Mouse (Mus musculus) splenic B cell, adult 2 months (primary cell): ENCODE results near the gene Fam19a3.
A peak's percentile ranks its signal among the peaks of the same experiment; 100 is the strongest.

Experiments used
- DNase-seq: peaks from one replicate; pipeline ENCODE4 v3.0.0-alpha.2; 2011; ENCODE audit warnings: low read depth, low spot score
- H3K27me3 ChIP-seq: 2 replicates; pipeline ENCODE4 v1.6.1; 2012; ENCODE audit warnings: mild to moderate bottlenecking, low read length, moderate library complexity, mixed read lengths; ENCODE audit not compliant: control insufficient read depth, poor library complexity, insufficient read depth, severe bottlenecking
- H3K36me3 ChIP-seq: 2 replicates; pipeline ENCODE4 v1.6.1; 2012; ENCODE audit warnings: mild to moderate bottlenecking, low read length, moderate library complexity, mixed read lengths; ENCODE audit not compliant: control insufficient read depth, poor library complexity, insufficient read depth, severe bottlenecking

Fam19a3 gene

GRCm38 (mm10) chr3:104785284-104785683 lies 3.6 kb upstream of the Fam19a3 start:
- no peaks in the 10 kb centered on the region for H3K36me3 ChIP-seq
- DNase-seq: no peak
- no peaks in the 10 kb centered on the region; the same call in 1 of the 2 replicates for H3K27me3 ChIP-seq

GRCm38 (mm10) chr3:104783971-104784500 lies 2.4 kb upstream of the Fam19a3 start:
- no peaks in the 10 kb centered on the region; the same call in 1 of the 2 replicates for H3K27me3 ChIP-seq
- no peaks in the 10 kb centered on the region for H3K36me3 ChIP-seq
- no peak for DNase-seq

GRCm38 (mm10) chr3:104782061-104782681 lies 531 bp upstream of the Fam19a3 start:
- no peaks in the 10 kb centered on the region; the same call in 1 of the 2 replicates for H3K27me3 ChIP-seq
- DNase-seq: peak; percentile 30
- no peaks in the 10 kb centered on the region for H3K36me3 ChIP-seq

DNA sequence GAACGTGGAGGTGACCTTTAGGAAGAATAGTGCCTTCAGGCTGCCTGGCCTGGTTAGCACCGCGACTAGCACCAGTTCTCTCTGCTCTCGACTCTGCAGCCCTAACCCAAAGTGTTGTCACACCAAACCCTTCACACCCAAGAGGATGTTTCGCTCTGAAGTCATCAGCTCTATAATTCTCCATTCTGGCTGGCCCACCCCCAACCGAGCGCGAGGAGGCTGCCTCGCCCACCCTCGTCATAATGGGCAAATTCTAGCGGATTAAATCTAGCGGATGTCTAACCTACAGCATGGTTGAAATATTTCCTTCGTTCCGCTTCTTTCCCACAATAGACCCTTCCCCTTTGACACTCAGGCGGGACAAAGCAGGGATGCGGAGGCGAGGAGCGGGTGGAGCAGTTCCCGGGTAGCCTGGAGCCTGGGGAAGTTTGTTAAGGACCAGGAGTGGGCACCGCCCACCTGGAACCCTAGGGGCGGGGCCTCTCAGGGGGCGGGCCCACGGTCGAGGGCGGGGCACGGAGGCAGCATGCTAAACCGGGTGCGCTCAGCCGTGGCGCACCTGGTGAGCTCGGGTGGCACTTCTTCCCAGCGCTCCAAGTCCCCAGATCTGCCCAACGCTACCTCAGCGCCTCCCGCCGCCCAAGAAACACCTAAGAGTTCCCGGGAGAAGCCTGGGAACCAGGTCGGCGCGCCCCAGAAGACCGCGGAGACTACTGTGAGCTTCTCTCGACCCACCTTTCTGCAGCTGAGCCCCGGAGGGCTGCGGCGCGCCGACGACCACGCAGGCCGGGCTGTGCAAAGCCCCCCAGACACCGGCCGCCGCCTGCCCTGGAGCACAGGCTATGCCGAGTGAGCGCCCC lies 849 bp downstream of the Fam19a3 start, which contains the start of gene Ppm1j:
TSS of gene Ppm1j (plus strand) at position 496 of the 860 bp plus-strand sequence.
- Histone ChIP-seq H3K27me3 (no peaks in the 10 kb centered on the region; the same call in none of the 2 replicates), H3K36me3 (no peaks in the 10 kb centered on the region)
- DNase-seq: peak; percentile 51

GRCm38 (mm10) chr3:104779949-104780348 lies 1.7 kb downstream of the Fam19a3 start:
- no peaks in the 10 kb centered on the region; the same call in none of the 2 replicates for H3K27me3 ChIP-seq
- peak; percentile 75 for DNase-seq
- no peaks in the 10 kb centered on the region for H3K36me3 ChIP-seq

GRCm38 (mm10) chr3:104777342-104777741 lies 4.3 kb downstream of the Fam19a3 start:
- Histone ChIP-seq H3K36me3 (no peaks in the 10 kb centered on the region), H3K27me3 (no peaks in the 10 kb centered on the region; the same call in none of the 2 replicates)
- peak; percentile 37 for DNase-seq

DNA sequence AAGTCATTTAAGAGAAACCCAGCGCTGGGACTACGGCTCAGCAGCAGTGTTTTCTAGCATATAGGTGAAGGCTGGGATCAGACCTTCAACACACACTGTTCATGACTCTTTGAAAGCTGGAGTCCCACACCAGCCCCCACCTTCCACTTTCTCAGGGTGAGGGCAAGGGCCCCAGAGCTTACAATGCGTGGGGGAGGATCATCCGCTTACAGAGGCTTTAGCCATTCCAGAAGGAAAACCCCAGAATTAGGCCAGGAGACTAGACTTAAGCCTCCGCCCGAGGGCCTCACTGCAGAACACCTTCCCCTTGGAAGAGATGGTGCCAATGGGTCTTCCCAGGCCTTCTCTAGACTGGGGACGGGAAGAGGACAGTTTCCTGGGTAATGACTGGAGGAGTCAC lies 8.3 kb downstream of the Fam19a3 start:
- Histone ChIP-seq H3K36me3 (no peaks in the 10 kb centered on the region), H3K27me3 (no peaks in the 10 kb centered on the region; the same call in 1 of the 2 replicates)
- no peak for DNase-seq

DNA sequence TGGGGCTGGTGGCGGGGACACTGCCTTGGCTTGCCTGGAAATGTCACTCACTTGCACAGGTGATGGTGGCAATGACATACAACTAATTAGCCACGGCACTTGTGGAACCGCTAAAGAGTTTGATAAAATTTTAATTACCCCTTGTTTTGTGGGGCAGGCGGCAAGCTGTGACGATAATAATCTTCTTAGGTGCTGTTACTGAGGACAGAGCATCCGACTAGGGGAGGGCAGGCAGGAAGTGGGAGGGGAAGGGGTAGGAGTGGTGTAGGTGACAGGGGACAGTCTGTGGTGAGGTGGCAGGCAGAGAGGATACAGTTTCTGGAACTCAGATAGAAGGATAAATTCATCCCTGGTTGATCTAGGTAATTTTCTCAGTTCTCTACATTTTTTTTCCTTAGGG lies 10.2 kb downstream of the Fam19a3 start:
- H3K36me3 ChIP-seq: no peaks in the 10 kb centered on the region
- no peak for DNase-seq
- no peaks in the 10 kb centered on the region; the same call in 1 of the 2 replicates for H3K27me3 ChIP-seq

DNA sequence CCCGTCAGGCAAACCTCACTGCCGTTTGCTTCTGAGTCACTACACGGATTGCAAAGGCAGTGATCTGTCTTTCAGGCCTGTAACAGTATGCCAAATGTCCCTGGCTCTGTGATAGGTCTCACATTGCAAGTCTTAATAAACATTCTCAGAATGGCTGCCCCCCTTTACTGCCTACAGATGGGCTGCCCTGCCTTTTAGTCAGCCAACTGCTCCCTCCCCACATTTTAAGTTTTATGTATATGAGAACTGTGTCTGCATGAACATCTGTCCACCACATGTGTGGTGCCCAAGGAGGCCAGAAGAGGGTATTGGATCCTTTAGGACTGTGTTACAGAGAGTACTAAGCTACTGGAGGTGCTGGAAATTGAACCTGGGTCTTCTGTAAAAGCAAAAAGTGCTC lies 10.7 kb downstream of the Fam19a3 start:
- H3K27me3 ChIP-seq: no peaks in the 10 kb centered on the region
- no peak for DNase-seq
- H3K36me3 ChIP-seq: no peaks in the 10 kb centered on the region

DNA sequence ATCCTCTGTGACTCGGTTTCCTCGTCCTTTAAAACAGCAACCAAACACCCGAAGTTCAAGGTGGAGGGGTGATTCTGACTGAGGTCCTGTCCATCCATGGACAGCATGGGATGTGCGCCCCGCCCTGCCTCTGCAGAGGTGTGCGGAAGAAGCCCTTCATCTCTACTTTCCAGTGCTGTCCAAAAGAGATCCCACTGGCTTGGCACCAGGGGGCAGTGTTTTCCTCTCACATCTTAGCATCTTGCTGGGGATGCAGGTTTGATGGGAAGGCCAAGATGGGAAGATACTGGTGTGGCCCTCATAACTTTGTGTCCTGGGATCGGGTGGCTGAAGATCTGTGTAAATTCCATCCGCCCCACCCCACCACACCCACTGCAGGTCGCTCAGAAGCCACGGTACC lies 11.6 kb downstream of the Fam19a3 start:
- Histone ChIP-seq H3K36me3 (no peaks in the 10 kb centered on the region), H3K27me3 (no peaks in the 10 kb centered on the region)
- DNase-seq: peak; percentile 41

GRCm38 (mm10) chr3:104769135-104769534 lies 12.5 kb downstream of the Fam19a3 start:
- H3K27me3 ChIP-seq: no peaks in the 10 kb centered on the region
- no peaks in the 10 kb centered on the region for H3K36me3 ChIP-seq
- DNase-seq: no peak

GRCm38 (mm10) chr3:104767716-104768115 lies 13.9 kb downstream of the Fam19a3 start:
- H3K36me3 ChIP-seq: no peaks in the 10 kb centered on the region
- no peaks in the 10 kb centered on the region for H3K27me3 ChIP-seq
- no peak for DNase-seq

DNA sequence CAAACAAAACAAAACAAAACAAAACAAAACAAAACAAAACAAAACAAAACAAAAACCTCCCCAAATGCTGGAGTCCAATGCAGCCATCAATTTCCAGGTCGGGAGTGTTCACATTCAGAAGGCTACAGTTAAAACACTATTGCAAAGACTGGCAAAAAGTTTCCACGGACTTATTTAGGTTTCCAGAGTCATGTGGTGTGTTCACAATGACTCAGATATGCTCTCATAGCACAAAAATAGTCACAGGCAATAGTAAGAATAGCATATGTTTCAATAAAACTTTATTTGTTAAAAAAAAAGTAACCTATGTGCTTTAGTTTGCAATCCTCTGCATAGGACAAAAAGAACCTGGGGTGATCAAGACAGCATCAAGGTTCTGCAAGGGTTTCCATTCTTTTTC lies 14.5 kb downstream of the Fam19a3 start:
- no peak for DNase-seq
- Histone ChIP-seq H3K27me3 (no peaks in the 10 kb centered on the region), H3K36me3 (no peaks in the 10 kb centered on the region)

DNA sequence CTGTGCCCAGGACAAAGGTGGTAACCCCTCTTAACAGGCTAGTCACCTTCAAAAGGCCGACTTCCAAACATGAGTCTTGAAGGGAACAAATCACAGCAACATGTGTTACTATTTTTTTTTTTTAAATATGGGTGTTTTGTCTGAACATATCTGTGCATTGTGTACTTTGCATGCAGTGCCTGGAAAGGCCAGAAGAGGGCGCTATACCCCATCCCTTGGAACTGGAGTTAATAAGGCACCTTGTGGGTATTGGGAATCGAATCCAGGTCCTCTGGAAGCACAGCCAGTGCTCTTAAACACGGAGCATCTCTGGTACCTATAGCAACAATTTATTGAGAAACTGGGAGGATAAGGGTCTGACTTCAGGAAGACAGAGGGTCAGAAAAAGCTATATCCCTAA lies 16.6 kb downstream of the Fam19a3 start:
- H3K36me3 ChIP-seq: no peaks in the 10 kb centered on the region
- H3K27me3 ChIP-seq: no peaks in the 10 kb centered on the region
- DNase-seq: peak; percentile 36
